Mouse (Mus musculus) heart, embryonic 16.5 days (tissue): ENCODE measurements around the gene Tnnc1. TPM values are rescaled to one million over a fixed set of nuclear protein-coding genes. Genes with fewer than 3 reads are reported as not detected.

ENCODE experiments used
- ATAC-seq: fragments of 200-750 bp; cut with Nextera tagmentation; replicated peaks from 2 replicates; pipeline ENCODE4 v1.8.0; 2017; ENCODE audit warnings: moderate number of reproducible peaks; ENCODE audit not compliant: insufficient read depth, low FRiP score; ENCODE audit errors: extremely low read depth
- H3K27ac ChIP-seq: fragments of 300-500 bp; sonication (generic); 2 replicates; pipeline ENCODE4 v1.5.1; 2014; ENCODE audit warnings: mild to moderate bottlenecking, low read length, control low read depth, moderate library complexity
- H3K27me3 ChIP-seq: fragments of 300-500 bp; sonication (generic); 2 replicates; pipeline ENCODE4 v1.6.1; 2014; ENCODE audit warnings: low read length, mixed read lengths; ENCODE audit not compliant: control insufficient read depth, insufficient read depth
- H3K36me3 ChIP-seq: fragments of 300-500 bp; sonication (generic); 2 replicates; pipeline ENCODE4 v1.6.1; 2014; ENCODE audit not compliant: control insufficient read depth, insufficient read depth
- H3K4me1 ChIP-seq: fragments of 300-500 bp; sonication (generic); 2 replicates; pipeline ENCODE4 v1.6.1; 2014; ENCODE audit warnings: low read length, mixed read lengths; ENCODE audit not compliant: control insufficient read depth, insufficient read depth
- H3K4me2 ChIP-seq: fragments of 300-500 bp; sonication (generic); 2 replicates; pipeline ENCODE4 v1.6.1; 2014; ENCODE audit warnings: low read depth, mild to moderate bottlenecking, control low read depth, low read length
- H3K4me3 ChIP-seq: fragments of 300-500 bp; sonication (generic); 2 replicates; pipeline ENCODE4 v1.5.1; 2014; ENCODE audit warnings: mild to moderate bottlenecking, control low read depth, low read length
- H3K9ac ChIP-seq: fragments of 300-500 bp; sonication (generic); 2 replicates; pipeline ENCODE4 v1.6.1; 2014; ENCODE audit warnings: low read length, control low read depth
- H3K9me3 ChIP-seq: fragments of 300-500 bp; sonication (generic); replicated peaks from 2 replicates; pipeline ENCODE4 v1.6.1; 2016; ENCODE audit warnings: low read length; ENCODE audit not compliant: control insufficient read depth
- WGBS: fragments of 180-500 bp; shearing (Covaris S2); extraction: QIAGEN DNeasy Blood & Tissue Kit; methylation state at CpG from one replicate; pipeline ENCODE4 v1.1.7; 2014; 5-methylcytosine and 5-hydroxymethylcytosine counted together
- polyA plus RNA-seq: library from polyadenylated mRNA; unstranded; fragments of >200 nt; fragmentation: Nextera tagmentation; extraction: Ambion mirVana; gene quantifications from 2 replicates; pipeline ENCODE4 v1.2.1, GENCODE M21; 2015

Tnnc1 gene
- polyA plus RNA-seq, 1 experiment from 2014 or later = 5,105 TPM

GRCm38 (mm10) chr14:31179677-31180365 is 28.3 kb upstream of the Tnnc1 start:
- no peak overlapping the region for H3K27ac ChIP-seq
- H3K4me1 ChIP-seq = no peaks in the 10 kb centered on the region
- no peak overlapping the region for H3K4me2 ChIP-seq
- no peak overlapping the region for H3K9ac ChIP-seq
- ATAC-seq = 0 out of 2 replicates have a peak, but pooled peaks have one; percentile 15
- WGBS = 75% methylated on average over 12 of the region's 12 CpGs
- H3K27me3 ChIP-seq = no peaks in the 10 kb centered on the region
- H3K9me3 ChIP-seq = no peaks in the 10 kb centered on the region
- H3K4me3 ChIP-seq = no peak overlapping the region
- H3K36me3 ChIP-seq = peaks cover 92% of the 10 kb centered on the region

DNA sequence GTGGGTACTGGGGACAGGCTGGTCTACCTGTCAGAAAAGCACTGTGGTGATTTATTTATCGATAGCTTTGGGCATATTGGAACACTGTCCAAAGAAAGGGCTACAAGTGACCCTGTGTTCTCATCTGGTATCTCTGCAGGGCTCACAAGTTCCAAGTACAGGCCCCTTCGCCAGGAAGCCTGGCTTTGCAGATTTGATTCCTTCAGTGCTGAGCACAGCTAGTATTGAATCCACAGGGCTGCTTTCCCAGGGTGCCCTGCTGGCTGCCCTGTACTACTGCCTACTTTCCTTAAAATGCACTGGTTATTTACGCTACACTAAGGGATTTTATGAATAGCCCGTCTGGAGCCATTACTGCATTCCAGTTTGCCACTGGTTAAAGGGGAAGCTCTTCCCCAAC is 26.6 kb upstream of the Tnnc1 start:
- no peak overlapping the region for H3K27ac ChIP-seq
- no peak overlapping the region for H3K4me2 ChIP-seq
- 77% methylated on average over 4 of the region's 4 CpGs for WGBS
- no peaks in the 10 kb centered on the region for H3K9me3 ChIP-seq
- H3K36me3 ChIP-seq = peaks cover 90% of the 10 kb centered on the region
- no peak overlapping the region for H3K9ac ChIP-seq
- no peak overlapping the region for H3K4me3 ChIP-seq
- peaks cover 1% of the 10 kb centered on the region; the same call in 1 of the 2 replicates for H3K4me1 ChIP-seq
- H3K27me3 ChIP-seq = no peaks in the 10 kb centered on the region
- ATAC-seq = no peak

- no peak overlapping the region for H3K4me2 ChIP-seq
- H3K9me3 ChIP-seq = no peaks in the 10 kb centered on the region
- H3K4me1 ChIP-seq = peaks cover 11% of the 10 kb centered on the region
- 54% methylated on average over 2 of the region's 2 CpGs for WGBS
- no peak for ATAC-seq
- H3K9ac ChIP-seq = no peak overlapping the region
- no peak overlapping the region for H3K4me3 ChIP-seq
- peak overlapping the region; percentile 67 for H3K27ac ChIP-seq
- no peaks in the 10 kb centered on the region for H3K27me3 ChIP-seq
- peaks cover 90% of the 10 kb centered on the region for H3K36me3 ChIP-seq
Measured at GRCm38 (mm10) chr14:31182786-31183290, 25.3 kb upstream of the Tnnc1 start.

DNA sequence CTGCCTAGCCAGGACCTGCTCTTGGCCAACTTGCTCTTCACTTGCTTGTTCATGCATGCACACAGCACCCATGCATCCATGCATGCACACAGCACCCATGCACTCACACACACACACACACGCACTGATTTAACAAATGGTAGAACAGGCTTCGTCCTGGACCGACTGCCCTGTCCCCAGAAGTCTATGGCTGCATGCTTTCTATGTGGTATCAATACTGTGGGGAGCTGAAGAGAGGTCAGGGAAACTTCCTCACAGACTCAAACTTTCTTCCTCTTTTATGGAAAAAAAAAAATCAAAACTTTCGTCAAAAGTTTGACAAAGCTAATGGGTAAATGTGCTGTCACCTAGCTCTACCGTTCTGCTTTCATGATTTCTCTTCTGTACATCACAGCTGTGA is 24.6 kb upstream of the Tnnc1 start:
- Histone ChIP-seq H3K4me2 (no peak overlapping the region), H3K27me3 (no peaks in the 10 kb centered on the region), H3K9me3 (no peaks in the 10 kb centered on the region), H3K36me3 (peaks cover 91% of the 10 kb centered on the region), H3K9ac (no peak overlapping the region), H3K27ac (peak overlapping the region; percentile 58), H3K4me1 (peaks cover 14% of the 10 kb centered on the region), H3K4me3 (no peak overlapping the region)
- no peak for ATAC-seq
- WGBS = 80% methylated on average over 5 of the region's 5 CpGs

GRCm38 (mm10) chr14:31184195-31184594 is 23.9 kb upstream of the Tnnc1 start:
- Histone ChIP-seq H3K4me2 (no peak overlapping the region), H3K4me3 (no peak overlapping the region), H3K36me3 (peaks cover 92% of the 10 kb centered on the region), H3K27me3 (no peaks in the 10 kb centered on the region), H3K27ac (no peak overlapping the region), H3K4me1 (peaks cover 19% of the 10 kb centered on the region), H3K9me3 (no peaks in the 10 kb centered on the region), H3K9ac (no peak overlapping the region)
- WGBS = 92% methylated on average over 12 of the region's 12 CpGs
- no peak for ATAC-seq

DNA sequence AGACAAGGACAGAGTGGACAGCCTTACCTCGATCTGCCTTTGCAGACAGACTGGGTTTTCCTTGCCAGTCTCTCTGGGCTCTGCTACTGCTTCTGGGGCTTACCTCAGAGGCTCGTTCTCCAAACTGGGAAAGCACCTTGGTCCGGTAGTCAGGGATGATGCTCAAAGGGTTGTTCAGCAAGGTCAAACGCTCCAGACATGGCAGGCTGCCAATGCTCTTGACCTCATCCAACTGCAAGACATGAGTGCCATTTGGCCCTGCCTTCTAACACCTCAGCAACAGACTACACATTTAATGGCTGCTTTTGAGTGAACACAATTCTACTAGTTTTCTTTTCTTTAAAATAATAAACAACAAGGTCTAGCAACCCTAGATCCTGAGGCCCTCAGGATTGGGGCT is 21.5 kb upstream of the Tnnc1 start:
- peak overlapping the region; percentile 57 for H3K27ac ChIP-seq
- peaks cover 90% of the 10 kb centered on the region for H3K36me3 ChIP-seq
- H3K4me2 ChIP-seq = no peak overlapping the region
- H3K27me3 ChIP-seq = no peaks in the 10 kb centered on the region
- no peak overlapping the region for H3K9ac ChIP-seq
- H3K4me1 ChIP-seq = peaks cover 33% of the 10 kb centered on the region
- WGBS = 41% methylated on average over 4 of the region's 4 CpGs
- H3K4me3 ChIP-seq = no peak overlapping the region
- ATAC-seq = no peak
- no peaks in the 10 kb centered on the region for H3K9me3 ChIP-seq

GRCm38 (mm10) chr14:31188771-31189181 is 19.3 kb upstream of the Tnnc1 start:
- ATAC-seq = peak; percentile 57

DNA sequence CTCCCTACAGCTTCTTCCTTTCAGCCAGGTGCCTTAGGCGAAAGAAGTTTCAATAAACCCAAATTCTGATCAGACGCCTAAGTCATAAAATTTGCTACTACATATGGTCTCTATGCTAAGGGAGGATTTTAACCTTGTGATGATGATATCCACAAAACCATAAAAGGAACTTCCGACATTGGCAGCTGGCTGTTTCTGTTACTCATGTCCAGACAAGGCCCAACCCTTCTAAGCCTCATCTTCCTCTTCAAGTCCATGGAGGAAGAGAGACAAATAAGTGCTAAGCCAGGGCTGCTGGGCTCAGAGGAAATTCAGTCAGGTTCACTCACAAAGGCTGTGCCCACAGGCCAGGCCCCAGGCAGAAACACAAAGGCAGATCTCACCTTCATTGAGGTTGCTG is 18.8 kb upstream of the Tnnc1 start:
- Histone ChIP-seq H3K9me3 (no peaks in the 10 kb centered on the region), H3K4me1 (peaks cover 58% of the 10 kb centered on the region), H3K27me3 (no peaks in the 10 kb centered on the region), H3K4me2 (no peak overlapping the region), H3K27ac (peak overlapping the region; percentile 47), H3K4me3 (no peak overlapping the region), H3K9ac (no peak overlapping the region), H3K36me3 (peaks cover 77% of the 10 kb centered on the region)
- 83% methylated on average over 3 of the region's 3 CpGs for WGBS
- no peak for ATAC-seq

More at GRCm38 (mm10) chr14:31188771-31189181, 19.3 kb upstream of the Tnnc1 start:
- Histone ChIP-seq H3K27me3 (no peaks in the 10 kb centered on the region), H3K4me2 (no peak overlapping the region), H3K36me3 (peaks cover 82% of the 10 kb centered on the region), H3K9me3 (no peaks in the 10 kb centered on the region), H3K4me3 (no peak overlapping the region), H3K9ac (no peak overlapping the region), H3K4me1 (peaks cover 52% of the 10 kb centered on the region), H3K27ac (peak overlapping the region; percentile 74)
- WGBS = 32% methylated on average over 6 of the region's 6 CpGs

DNA sequence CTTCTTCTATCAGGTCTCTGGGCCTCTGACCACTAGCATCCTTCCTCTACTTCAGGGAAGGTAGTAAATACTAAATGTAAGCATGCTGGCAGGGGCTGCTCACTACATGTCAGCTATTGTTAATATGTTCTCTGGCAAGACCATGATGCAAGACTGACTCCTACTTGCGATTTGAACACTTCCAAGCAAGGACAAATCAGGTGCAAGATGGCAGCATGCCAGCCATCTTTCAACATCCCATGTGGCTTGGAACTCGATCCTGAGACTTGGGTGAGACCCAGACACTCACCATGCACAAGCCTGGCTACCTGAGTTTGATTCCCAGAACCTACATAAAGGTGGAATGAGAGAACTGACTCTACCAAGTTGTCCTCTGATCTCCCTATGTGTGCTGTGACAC is 16.2 kb upstream of the Tnnc1 start:
- H3K9me3 ChIP-seq = no peaks in the 10 kb centered on the region
- H3K36me3 ChIP-seq = peaks cover 54% of the 10 kb centered on the region
- no peak for ATAC-seq
- WGBS = 15% methylated on average over 2 of the region's 2 CpGs
- peak overlapping the region; percentile 58 for H3K27ac ChIP-seq
- H3K9ac ChIP-seq = 0 out of 2 replicates have a peak overlapping the region, but pooled peaks have one; percentile 16
- peaks cover 76% of the 10 kb centered on the region for H3K4me1 ChIP-seq
- H3K4me2 ChIP-seq = no peak overlapping the region
- H3K4me3 ChIP-seq = no peak overlapping the region
- no peaks in the 10 kb centered on the region for H3K27me3 ChIP-seq
